Mouse (Mus musculus): Measurements from ENCODE around the gene Cdc14a. TPM values are rescaled to one million over a fixed set of nuclear protein-coding genes. Genes with fewer than 3 reads are reported as not detected.
A peak's percentile ranks its signal among the peaks of the same experiment; 100 is the strongest.
"Not testable (repeated sequence)": the region's sequence is repeated elsewhere in the genome, so short reads cannot be mapped to it uniquely, and the experiment has no call there.

The Cdc14a gene
- polyA plus RNA-seq, 1 experiment from 2014 or later: 14.3 TPM

DNA sequence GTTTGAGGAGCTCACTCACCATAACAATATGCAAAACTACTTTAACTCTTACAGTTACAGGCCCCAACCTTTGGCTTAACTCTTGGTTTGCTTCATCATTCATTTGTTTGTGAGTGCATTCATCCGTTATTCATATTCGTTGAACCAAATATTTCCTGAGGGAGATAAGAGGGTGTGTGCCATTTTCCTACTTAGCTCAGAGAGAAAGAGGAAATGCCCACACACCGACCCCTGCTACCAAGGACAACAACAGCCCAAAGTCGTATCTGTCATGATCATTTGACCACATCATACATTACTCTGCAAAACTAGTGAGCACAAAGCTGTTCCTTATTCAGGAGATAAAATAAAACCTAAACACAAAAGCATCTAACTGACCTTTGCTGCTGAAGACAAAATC, 66.7 kb downstream of the Cdc14a start:
- Histone ChIP-seq H3K4me3 (ENCODE audit: low read length) (no peak overlapping the region), H3K36me3 (ENCODE audit: insufficient read depth, low read length) (no peaks in the 10 kb centered on the region), H3K27ac (ENCODE audit: low read length) (no peak overlapping the region), H3K27me3 (ENCODE audit: insufficient read depth, low read length) (no peaks in the 10 kb centered on the region), H3K9ac (replicated peaks; ENCODE audit: low read length) (no peak overlapping the region), H3K4me2 (replicated peaks; ENCODE audit: low read depth, low read length) (no peak overlapping the region), H3K9me3 (ENCODE audit: low read length) (no peaks in the 10 kb centered on the region), H3K4me1 (ENCODE audit: insufficient read depth, low read length) (0 out of 2 replicates have a peak, but pooled peaks cover 4% of the 10 kb centered on the region)
- no peak for ATAC-seq (ENCODE audit: low FRiP score, low TSS enrichment)
- WGBS: 56% methylated on average over 4 of the region's 4 CpGs

GRCm38 (mm10) chr3:116355026-116355788, 68.6 kb downstream of the Cdc14a start:
- ATAC-seq (ENCODE audit: low FRiP score, low TSS enrichment): no peak
- no peaks in the 10 kb centered on the region for H3K9me3 ChIP-seq (ENCODE audit: low read length)
- WGBS: 91% methylated on average over 15 of the region's 15 CpGs
- no peak overlapping the region for H3K4me2 ChIP-seq (replicated peaks; ENCODE audit: low read depth, low read length)
- H3K4me3 ChIP-seq (ENCODE audit: low read length): no peak overlapping the region
- H3K4me1 ChIP-seq (ENCODE audit: insufficient read depth, low read length): peaks cover 9% of the 10 kb centered on the region; the same call in 1 of the 2 replicates
- H3K27ac ChIP-seq (ENCODE audit: low read length): no peak overlapping the region
- H3K9ac ChIP-seq (replicated peaks; ENCODE audit: low read length): no peak overlapping the region
- H3K27me3 ChIP-seq (ENCODE audit: insufficient read depth, low read length): no peaks in the 10 kb centered on the region
- H3K36me3 ChIP-seq (ENCODE audit: insufficient read depth, low read length): no peaks in the 10 kb centered on the region

DNA sequence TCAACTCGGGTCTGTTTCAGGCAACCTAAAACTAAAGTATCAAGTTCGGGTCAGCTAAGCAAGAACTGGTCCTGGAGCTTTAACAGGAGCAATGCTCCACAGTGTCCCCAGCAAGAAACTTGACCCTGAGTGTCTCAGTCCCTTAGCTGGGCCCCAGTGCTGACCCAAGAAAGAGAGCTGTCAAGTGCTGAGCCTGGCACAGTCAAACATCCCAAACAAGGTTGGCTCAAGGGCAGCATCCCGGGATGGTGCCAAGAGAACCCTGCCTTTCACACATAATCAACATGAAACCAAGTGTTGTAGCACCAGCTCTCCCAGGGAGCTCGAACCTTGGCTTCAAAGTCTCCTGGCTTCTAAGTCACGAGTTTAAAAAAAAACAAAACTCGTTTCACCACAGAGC, 71.3 kb downstream of the Cdc14a start:
- 42% methylated on average over 6 of the region's 6 CpGs for WGBS
- Histone ChIP-seq H3K9me3 (ENCODE audit: low read length) (no peaks in the 10 kb centered on the region), H3K36me3 (ENCODE audit: insufficient read depth, low read length) (no peaks in the 10 kb centered on the region), H3K4me1 (ENCODE audit: insufficient read depth, low read length) (peaks cover 9% of the 10 kb centered on the region; the same call in 1 of the 2 replicates), H3K9ac (replicated peaks; ENCODE audit: low read length) (no peak overlapping the region), H3K27ac (ENCODE audit: low read length) (no peak overlapping the region), H3K27me3 (ENCODE audit: insufficient read depth, low read length) (no peaks in the 10 kb centered on the region), H3K4me2 (replicated peaks; ENCODE audit: low read depth, low read length) (no peak overlapping the region), H3K4me3 (ENCODE audit: low read length) (no peak overlapping the region)
- ATAC-seq (ENCODE audit: low FRiP score, low TSS enrichment): peak; percentile 31; the same call in 1 of the 2 replicates

- Histone ChIP-seq H3K9me3 (ENCODE audit: low read length) (no peaks in the 10 kb centered on the region), H3K36me3 (ENCODE audit: insufficient read depth, low read length) (no peaks in the 10 kb centered on the region), H3K9ac (replicated peaks; ENCODE audit: low read length) (no peak overlapping the region), H3K27ac (ENCODE audit: low read length) (no peak overlapping the region), H3K27me3 (ENCODE audit: insufficient read depth, low read length) (no peaks in the 10 kb centered on the region), H3K4me2 (replicated peaks; ENCODE audit: low read depth, low read length) (no peak overlapping the region), H3K4me3 (ENCODE audit: low read length) (no peak overlapping the region), H3K4me1 (ENCODE audit: insufficient read depth, low read length) (peaks cover 9% of the 10 kb centered on the region; the same call in 1 of the 2 replicates)
- WGBS: 30% methylated on average over 6 of the region's 6 CpGs
- peak; percentile 28; the same call in 1 of the 2 replicates for ATAC-seq (ENCODE audit: low FRiP score, low TSS enrichment)
Measured at GRCm38 (mm10) chr3:116350389-116350967, 73.4 kb downstream of the Cdc14a start.

DNA sequence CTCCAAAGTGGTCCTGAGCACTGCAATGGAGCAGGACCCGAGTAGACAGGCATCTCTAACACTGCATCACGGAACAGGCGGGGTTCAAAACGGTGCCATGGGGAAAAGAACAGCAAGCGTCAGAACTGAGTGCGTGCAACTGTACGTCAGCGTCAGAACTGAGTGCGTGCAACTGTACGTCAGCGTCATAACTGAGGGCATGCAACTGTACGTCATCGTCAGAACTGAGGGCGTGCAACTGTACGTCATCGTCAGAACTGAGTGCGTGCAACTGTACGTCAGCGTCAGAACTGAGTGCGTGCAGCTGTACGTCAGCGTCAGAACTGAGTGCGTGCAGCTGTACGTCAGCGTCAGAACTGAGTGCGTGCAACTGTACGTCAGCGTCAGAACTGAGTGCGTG, 76.3 kb downstream of the Cdc14a start:
- not testable (repeated sequence) for H3K9ac ChIP-seq (replicated peaks; ENCODE audit: low read length); H3K4me1 ChIP-seq (ENCODE audit: insufficient read depth, low read length); ATAC-seq (ENCODE audit: low FRiP score, low TSS enrichment); H3K9me3 ChIP-seq (ENCODE audit: low read length); H3K27ac ChIP-seq (ENCODE audit: low read length); H3K4me3 ChIP-seq (ENCODE audit: low read length); H3K4me2 ChIP-seq (replicated peaks; ENCODE audit: low read depth, low read length); H3K36me3 ChIP-seq (ENCODE audit: insufficient read depth, low read length); H3K27me3 ChIP-seq (ENCODE audit: insufficient read depth, low read length)
- 94% methylated on average over 29 of the region's 29 CpGs for WGBS

- H3K9ac ChIP-seq (replicated peaks; ENCODE audit: low read length): no peak overlapping the region
- H3K4me1 ChIP-seq (ENCODE audit: insufficient read depth, low read length): no peaks in the 10 kb centered on the region
- no peak overlapping the region for H3K4me3 ChIP-seq (ENCODE audit: low read length)
- H3K27me3 ChIP-seq (ENCODE audit: insufficient read depth, low read length): no peaks in the 10 kb centered on the region
- ATAC-seq (ENCODE audit: low FRiP score, low TSS enrichment): no peak
- WGBS: 65% methylated on average over 11 of the region's 11 CpGs
- no peak overlapping the region for H3K27ac ChIP-seq (ENCODE audit: low read length)
- 0 out of 2 replicates have a peak, but pooled peaks cover 5% of the 10 kb centered on the region for H3K36me3 ChIP-seq (ENCODE audit: insufficient read depth, low read length)
- no peaks in the 10 kb centered on the region for H3K9me3 ChIP-seq (ENCODE audit: low read length)
- H3K4me2 ChIP-seq (replicated peaks; ENCODE audit: low read depth, low read length): no peak overlapping the region
Measured at GRCm38 (mm10) chr3:116345245-116345644, 78.6 kb downstream of the Cdc14a start.

GRCm38 (mm10) chr3:116342251-116342650, 81.6 kb downstream of the Cdc14a start:
- no peak overlapping the region for H3K4me2 ChIP-seq (replicated peaks; ENCODE audit: low read depth, low read length)
- no peak overlapping the region for H3K9ac ChIP-seq (replicated peaks; ENCODE audit: low read length)
- H3K4me3 ChIP-seq (ENCODE audit: low read length): no peak overlapping the region
- no peaks in the 10 kb centered on the region for H3K9me3 ChIP-seq (ENCODE audit: low read length)
- H3K4me1 ChIP-seq (ENCODE audit: insufficient read depth, low read length): no peaks in the 10 kb centered on the region
- H3K27me3 ChIP-seq (ENCODE audit: insufficient read depth, low read length): no peaks in the 10 kb centered on the region
- no peak for ATAC-seq (ENCODE audit: low FRiP score, low TSS enrichment)
- 0 out of 2 replicates have a peak, but pooled peaks cover 5% of the 10 kb centered on the region for H3K36me3 ChIP-seq (ENCODE audit: insufficient read depth, low read length)
- 90% methylated on average over 5 of the region's 5 CpGs for WGBS
- no peak overlapping the region for H3K27ac ChIP-seq (ENCODE audit: low read length)

DNA sequence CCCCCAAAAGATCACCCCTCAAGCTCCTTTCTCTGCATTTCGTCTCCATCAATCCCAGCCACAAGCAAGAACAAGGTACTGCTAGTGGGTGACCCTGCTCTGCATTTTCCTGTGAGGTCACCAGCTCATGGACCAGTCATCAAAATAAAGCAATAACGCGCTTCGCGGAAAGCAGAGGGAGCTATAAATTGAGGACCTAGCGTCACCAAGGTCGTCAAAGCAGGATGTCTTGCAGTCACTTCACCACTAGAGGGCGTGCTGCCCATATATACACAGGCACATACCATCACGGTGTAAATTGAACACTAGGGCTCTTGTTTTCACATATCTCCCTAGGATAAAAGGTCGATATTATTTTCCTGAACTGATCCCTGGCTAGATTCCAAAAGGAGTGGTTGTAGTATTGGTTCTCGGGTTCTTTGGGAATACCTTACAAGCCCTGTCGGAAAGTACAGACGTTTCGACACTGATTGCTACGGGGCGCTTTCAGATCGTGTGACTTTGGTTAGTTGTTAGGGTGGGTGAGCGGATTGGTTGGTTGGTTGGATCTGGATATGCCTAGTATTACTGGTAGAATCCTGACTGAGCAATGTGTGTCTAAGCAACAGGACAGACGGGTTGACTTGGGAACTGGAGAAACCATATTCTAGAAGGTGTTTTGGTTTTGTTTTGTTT, 82.7 kb downstream of the Cdc14a start:
- Histone ChIP-seq H3K27me3 (ENCODE audit: insufficient read depth, low read length) (no peaks in the 10 kb centered on the region), H3K36me3 (ENCODE audit: insufficient read depth, low read length) (0 out of 2 replicates have a peak, but pooled peaks cover 5% of the 10 kb centered on the region), H3K4me2 (replicated peaks; ENCODE audit: low read depth, low read length) (no peak overlapping the region), H3K4me1 (ENCODE audit: insufficient read depth, low read length) (no peaks in the 10 kb centered on the region), H3K27ac (ENCODE audit: low read length) (no peak overlapping the region), H3K4me3 (ENCODE audit: low read length) (no peak overlapping the region), H3K9ac (replicated peaks; ENCODE audit: low read length) (no peak overlapping the region), H3K9me3 (ENCODE audit: low read length) (no peaks in the 10 kb centered on the region)
- peak; percentile 62; the same call in 1 of the 2 replicates for ATAC-seq (ENCODE audit: low FRiP score, low TSS enrichment)
- WGBS: 42% methylated on average over 19 of the region's 19 CpGs

GRCm38 (mm10) chr3:116340281-116340680, 83.6 kb downstream of the Cdc14a start:
- Histone ChIP-seq H3K4me3 (ENCODE audit: low read length) (no peak overlapping the region), H3K9ac (replicated peaks; ENCODE audit: low read length) (no peak overlapping the region), H3K9me3 (ENCODE audit: low read length) (no peaks in the 10 kb centered on the region), H3K4me2 (replicated peaks; ENCODE audit: low read depth, low read length) (no peak overlapping the region), H3K36me3 (ENCODE audit: insufficient read depth, low read length) (0 out of 2 replicates have a peak, but pooled peaks cover 5% of the 10 kb centered on the region), H3K27me3 (ENCODE audit: insufficient read depth, low read length) (no peaks in the 10 kb centered on the region), H3K4me1 (ENCODE audit: insufficient read depth, low read length) (no peaks in the 10 kb centered on the region), H3K27ac (ENCODE audit: low read length) (no peak overlapping the region)
- 88% methylated on average over 8 of the region's 8 CpGs for WGBS
- no peak for ATAC-seq (ENCODE audit: low FRiP score, low TSS enrichment)
